Mouse (Mus musculus): ENCODE results near the gene Rbfox2.

GRCm38 (mm10) chr15:77079256-77079822 is 227.5 kb downstream of the Rbfox2 start:
- TF ChIP-seq CTCF (IDR thresholded peaks at IDR 0.05; ENCODE audit: low read depth, low read length) (no peak), POLR2A (IDR thresholded peaks at IDR 0.05; ENCODE audit: extremely low read depth, insufficient read depth, low read length) (no peak)

Measured in liver, adult 2 months (tissue).